Mouse (Mus musculus) ovary, adult 18-20 months (tissue): Measurements from ENCODE around the gene Tnik.
A peak's percentile ranks its signal among the peaks of the same experiment; 100 is the strongest.

Source experiments
- DNase-seq: peaks from one replicate; pipeline ENCODE4 v3.0.0; 2022; ENCODE audit warnings: low spot score, mixed read lengths

The Tnik gene

DNA sequence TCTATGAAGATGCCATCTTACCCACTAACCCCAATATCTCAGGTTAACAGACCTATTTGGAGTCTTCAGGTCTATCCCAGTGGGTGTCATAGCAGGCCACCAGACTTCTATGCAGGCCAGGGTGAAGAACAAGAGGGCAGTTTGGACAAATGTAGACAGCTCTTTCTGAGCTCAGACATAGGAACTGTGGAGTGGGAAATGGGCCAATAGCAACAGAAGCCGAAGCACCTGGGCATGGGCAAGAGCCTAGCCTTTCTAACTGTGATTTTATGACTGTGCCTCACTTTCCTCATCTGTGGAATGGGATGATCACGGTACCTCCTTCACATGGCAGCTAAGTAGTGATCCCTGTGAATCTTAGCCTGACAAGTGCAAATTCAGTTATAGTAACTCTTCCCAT, 214.4 kb downstream of the Tnik start:
- DNase-seq = no peak

DNA sequence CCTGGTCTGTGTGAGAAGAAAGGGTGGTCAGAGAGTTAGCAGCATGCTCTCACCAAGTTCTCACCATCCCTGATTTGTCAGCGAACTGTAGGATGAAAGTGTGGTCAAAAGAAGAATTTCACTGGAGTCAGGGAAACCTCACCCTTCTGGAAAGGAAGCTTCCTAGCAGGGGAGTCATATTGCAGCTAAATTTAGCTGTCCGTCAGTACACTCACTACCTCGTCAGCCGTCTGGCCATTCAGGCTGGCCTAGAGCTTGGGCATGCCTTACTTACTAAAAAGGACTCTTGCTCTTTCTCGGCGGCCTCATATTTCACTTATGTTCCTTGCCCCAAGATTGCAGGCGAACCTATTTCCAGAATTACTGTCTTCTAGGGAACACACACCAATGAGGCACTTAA, 222.7 kb downstream of the Tnik start:
- no peak for DNase-seq

DNA sequence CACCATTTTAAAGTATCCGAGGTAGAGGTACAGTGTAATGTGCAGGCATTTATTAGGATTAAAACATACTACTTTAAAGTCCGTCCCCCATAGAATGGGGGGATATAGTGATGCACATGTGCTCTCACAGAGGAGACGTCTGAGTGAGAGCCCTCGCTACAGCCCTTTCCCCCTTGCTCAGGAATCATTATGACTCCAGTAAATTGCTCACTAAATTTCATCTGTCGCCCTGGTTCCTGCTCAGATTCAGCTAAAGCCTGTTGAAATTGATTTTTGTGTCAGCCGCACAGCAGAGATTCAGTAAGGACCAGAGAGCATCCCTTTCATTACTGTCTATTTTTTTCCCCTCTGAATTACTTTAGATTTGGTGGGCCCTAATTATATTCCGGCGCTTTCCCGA, 224.4 kb downstream of the Tnik start:
- DNase-seq = no peak

DNA sequence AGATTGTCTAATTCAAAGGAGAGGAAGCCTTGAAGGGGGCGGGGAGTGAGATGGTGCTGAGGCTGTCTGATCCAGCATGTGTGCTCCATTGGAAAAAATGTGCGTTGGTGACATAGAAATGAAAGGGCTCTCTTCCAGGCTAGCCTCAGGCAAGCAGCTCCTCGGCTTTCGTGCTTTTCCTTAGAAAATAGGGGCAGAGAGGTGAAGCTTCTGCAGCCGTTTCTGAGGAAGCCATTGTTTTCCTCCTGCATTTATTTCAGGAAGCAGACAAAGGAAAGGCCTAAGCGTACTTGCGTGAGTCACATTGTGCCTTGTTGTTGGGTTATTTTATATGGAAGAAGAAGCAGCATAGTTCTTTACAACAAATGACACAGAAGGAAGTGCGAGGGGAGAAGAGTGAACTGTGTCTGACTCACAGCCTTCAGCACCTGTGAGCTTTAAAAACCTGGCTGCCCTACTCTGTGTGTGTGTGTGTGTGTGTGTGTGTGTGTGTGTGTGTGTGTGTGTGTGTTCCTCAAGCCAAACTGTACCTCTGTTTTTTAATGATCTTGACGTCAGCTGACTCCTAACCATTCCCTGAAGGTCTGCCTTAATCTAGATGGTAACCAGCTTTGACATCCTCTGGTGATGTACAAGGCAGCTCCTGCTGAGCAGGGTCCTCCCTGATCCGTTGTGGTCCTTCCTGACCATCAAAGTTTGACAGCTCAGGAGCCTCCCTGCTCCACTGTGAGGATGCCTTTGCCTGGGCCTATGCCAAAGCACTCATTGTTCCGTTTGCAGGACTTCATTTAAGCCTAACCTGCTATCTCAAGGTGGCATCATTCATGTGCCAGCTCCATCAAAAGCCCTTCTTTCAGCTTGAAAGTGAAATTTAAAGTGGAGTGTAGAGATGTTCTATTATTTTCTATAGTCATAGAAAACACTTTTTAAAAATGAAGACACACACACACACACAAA, 228.3 kb downstream of the Tnik start:
- no peak for DNase-seq

DNA sequence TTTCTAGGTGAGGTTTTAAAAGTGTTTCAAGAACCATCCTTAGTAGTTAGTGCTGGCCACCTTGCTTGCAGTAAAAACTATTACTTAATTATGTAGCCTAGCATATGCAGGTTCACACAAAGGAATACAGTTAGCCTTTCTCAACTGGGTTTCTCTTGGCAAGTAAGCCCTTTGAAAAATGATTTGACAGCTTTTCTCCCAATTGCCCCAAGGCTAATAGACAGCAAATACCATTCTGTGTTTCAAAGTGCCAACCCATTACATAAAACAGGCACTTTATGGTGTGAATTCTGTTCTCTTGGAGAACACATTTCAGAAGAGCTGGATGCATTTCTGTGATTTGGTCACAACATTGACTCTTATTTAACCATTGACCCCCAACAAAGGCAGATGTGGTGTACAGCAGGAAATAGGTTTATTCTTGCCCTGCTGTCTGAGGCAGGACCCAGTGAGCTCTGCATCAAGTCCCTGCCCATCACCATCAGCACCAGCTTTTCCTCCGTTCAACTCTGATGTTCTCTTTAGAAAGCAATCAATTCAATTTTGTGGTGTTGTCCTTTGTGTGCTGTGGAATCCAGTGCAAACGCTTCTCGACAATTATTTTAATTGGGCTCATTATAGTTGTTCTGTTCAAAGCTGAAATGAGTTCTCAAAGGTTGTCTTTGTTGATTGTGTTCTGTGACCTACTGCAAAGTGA, 233.9 kb downstream of the Tnik start:
- DNase-seq = no peak

DNA sequence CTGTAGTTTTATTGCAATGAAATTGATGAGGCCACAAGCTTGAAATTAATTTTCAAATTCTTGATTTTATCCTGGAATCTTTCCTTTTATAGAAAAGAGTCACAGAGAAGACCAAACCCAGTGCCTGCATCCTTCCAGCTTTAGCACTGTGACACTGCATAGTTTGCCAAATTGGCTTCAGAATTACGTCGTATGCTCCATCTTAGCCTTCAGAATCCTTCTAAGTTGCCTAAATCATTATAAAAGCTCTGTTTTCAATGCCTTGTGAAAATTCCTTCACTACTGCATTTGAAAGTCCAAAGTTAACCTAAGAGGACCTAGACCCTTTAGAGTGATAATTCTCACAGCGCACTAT, 234.5 kb downstream of the Tnik start:
- DNase-seq = no peak

DNA sequence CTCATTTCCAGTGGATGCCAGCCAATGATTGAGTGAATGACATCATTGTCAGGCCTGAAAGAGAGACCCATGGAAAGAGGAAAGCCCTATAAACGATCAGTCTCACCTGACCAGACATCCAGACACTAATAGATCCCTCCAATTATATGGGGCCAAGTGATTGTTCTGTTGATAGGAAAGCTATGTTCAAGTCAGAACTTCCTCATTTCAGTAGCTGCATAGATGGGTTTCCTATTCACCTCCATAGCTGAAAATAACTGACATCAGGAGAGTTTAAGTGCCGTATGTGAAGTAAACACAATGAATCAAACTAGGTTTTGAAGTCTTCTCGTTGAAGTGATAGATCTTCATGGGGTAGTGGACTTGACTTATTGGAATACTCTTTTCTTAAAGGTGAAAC, 239.7 kb downstream of the Tnik start:
- DNase-seq = no peak

DNA sequence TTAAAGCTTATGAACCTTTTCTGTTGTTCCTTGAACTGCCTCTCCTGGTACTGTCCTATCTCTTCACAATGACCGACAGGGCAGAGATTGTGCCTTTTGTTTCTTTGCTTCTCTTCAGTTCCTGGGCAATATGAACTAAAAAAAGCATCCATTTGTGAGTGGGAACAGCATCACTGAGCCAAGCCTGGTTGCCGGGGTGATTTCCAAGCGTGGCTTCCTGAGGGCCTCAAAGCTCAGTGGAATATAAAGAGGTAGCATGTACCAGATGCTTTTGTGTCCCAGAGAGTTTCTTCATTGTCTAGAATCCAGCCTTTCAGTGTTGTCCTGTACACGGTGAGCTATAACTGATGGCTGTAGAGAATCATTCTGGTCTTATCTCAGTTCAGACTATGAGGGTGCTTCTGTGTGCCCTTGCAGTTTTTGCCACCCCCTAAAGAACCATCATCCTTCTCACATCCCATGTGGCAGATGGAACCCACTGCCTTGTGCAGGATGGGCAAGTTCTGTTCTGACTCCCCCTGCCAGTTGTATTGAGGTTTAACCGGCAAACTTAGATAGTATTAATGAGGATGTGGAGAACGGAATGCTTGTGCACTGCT, 246.4 kb downstream of the Tnik start:
- DNase-seq = no peak

DNA sequence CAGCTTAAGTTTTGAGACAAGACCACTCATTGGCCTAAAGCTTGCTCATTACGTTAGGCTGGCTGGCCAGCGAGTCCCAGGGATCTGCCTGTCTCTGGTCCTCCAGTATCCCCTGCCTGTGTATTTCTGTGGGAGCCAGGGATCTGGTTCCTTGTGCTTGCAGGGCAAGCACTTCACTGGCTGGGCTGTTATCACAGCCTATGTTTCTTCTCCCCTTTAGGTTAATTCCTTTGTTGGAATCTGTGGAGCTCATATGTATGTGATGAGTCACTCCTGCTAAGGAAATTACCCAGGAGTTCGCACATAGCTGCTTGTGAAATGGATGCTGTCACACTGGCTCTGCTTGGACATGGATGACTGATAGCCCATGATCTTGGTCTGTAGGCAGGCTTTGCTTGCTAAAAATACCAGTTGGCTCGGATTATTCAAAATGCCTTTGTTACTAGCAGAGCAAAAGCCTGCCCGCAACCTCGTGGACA, 260.0 kb downstream of the Tnik start:
- DNase-seq = peak; percentile 6

DNA sequence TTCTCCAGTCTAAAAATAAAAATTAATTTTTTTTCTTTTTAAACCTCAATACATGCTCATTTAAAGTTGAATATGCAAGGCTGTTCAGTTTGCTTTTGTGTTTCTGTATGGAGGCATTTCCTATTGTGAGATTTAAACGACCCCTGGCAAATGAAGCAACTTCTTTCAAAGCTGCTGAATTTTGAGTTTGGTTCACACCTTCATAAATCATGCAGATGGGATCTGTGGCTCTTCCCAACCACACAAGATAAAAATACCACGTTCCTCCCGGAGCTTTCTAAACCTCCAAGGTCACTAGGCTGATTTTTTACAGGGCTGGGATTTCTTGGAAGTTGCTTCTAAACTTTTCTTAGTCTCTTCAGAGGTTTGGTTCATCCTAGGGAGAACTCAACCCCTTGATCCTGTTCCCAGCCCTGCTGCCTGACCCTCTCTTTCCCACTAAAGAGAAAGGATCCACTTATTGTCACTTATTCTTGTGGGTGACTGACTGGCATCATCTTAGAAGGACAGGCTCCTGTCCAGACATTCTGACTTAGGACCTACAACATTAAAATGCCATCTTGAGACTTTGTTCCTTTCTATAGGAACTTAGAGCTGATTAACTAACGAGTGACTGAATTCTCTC, 260.6 kb downstream of the Tnik start:
- DNase-seq = no peak

DNA sequence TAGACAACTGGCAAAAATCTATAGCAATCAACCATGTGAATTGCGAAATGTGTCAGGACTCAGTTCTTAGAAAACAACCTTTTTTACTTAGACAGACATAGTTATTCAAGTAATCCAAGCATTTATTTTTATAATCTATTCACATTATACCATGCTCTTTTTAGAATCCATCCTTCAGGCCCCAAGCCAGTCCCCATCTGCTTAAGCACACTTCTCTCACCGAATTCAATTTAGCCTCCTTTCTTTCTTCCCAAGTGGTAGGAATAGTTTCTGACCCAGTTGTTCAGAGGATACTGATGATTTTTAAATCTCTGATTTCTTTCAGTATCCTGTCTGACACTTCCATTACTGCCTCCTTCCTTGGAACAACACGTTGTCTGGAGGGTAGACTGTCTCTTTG, 261.5 kb downstream of the Tnik start:
- DNase-seq = no peak

DNA sequence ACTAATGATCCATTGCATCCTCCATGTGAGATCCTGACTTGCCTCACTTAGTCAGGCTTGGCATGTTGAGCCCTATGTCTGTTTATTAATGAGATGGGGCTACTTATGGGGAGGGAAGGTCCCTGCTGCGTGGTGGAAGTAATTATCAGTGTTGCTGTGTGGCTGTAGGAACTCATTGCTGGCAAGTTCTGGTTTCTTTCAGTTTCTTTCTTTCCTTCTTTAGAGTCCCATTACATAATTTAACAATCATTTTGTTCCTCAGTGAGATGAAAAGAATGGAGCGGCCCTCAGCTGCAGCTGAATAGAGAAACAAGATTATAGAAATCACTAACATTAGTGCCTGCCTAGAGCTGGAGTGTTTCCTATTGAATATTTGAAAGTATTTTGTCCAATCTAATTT, 263.7 kb downstream of the Tnik start:
- no peak for DNase-seq

DNA sequence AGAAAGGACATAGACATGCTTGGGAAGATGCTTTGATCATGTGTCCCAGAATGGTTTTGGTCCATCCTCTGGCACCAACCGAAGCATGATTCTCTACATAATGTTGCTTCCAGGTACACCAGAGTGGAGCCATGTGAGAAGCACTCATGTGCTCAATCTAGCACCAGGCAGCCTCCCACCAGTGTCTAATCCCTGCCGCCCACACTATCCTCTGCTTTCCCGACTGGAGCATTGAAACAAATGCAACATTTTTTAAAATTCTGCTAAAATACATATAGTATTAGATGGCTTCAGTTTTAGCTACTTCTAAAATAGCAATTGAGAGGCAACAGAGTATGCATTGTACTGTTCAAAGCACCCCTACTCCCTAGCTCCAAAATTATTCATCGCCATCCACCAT, 264.2 kb downstream of the Tnik start:
- DNase-seq = no peak

DNA sequence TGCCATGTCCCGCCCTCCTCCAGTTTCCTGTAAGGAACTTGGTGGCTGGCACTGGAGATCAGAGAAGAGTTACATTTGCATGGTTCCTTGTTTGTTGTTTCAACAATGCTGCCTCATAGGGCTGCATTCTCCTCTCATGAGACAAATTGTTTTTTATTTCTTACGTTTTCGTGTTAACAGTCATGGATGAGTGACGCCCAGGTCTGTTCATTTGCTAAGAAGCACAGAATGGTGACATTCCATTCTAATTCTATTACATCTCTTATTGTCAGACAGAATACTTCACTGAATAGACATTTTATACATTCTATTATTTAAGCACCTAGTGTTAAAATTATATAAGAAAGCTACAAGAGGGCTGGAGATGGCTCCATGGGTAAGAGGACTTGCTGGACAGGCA, 266.5 kb downstream of the Tnik start:
- DNase-seq = no peak

DNA sequence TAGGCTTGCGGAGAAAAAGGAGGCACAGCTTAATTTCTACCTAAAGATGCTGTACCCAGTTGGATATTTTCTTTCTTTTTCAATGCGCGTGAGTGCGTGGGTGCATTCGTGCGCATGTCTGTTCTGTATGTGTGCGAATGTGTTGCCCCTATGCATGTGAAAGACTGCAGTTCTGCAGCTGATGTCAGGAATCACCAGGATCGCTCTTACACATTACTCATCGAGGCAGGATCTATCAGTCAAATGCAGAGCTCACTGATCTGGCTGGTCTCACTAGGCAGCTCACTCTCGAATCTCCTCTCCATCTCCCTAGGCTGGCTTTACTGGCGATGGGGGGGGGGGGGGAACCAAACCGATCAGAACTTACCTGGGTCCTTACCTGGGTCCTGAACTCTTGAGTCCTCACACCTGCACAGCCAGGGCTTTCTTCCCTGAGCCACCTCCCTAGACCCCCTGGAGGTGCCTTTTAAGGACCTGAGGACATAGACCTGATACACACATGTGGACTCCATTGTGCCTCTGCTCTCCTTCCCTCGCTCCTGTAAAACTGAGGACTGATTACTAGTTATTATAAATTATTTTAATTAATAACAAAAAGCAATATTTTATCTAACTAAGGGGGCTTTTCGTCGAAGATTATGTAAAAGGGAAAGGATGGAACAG, 268.4 kb downstream of the Tnik start:
- no peak for DNase-seq

DNA sequence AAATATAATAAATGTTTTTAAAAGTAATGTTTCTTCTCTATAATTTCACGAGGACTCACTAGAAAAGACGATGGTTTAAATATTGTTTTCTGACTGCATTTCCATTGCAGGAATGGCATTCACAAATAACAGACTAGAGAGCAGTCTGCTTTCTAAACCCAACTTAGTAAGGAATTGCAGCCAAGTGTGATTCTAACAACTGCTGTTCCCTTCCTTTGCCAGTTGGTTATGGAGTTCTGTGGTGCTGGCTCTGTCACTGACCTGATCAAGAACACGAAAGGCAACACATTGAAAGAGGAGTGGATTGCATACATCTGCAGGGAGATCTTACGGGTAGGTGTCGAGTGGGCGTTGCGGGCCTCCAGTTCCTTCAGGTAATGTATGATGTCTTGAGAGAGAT, 269.7 kb downstream of the Tnik start:
- DNase-seq = no peak

DNA sequence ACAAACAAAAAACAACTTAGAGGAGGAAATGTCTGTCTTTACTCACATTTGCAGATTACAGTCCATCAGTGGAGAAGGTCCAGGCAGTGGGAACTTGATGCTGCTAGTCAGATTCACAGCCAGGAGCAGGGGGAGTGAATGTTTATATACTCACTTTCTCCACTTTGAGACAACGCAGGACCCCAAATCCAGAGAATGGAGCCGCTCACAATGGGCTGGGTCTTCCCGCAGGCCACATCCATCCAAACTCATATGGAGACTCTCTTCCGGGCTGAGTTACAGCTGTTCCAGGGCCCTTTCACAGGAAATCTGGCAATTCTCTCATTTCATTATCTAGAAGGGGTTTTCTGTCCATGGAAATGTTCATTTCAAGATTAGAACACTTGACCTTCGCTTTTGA, 277.1 kb downstream of the Tnik start:
- DNase-seq = no peak

DNA sequence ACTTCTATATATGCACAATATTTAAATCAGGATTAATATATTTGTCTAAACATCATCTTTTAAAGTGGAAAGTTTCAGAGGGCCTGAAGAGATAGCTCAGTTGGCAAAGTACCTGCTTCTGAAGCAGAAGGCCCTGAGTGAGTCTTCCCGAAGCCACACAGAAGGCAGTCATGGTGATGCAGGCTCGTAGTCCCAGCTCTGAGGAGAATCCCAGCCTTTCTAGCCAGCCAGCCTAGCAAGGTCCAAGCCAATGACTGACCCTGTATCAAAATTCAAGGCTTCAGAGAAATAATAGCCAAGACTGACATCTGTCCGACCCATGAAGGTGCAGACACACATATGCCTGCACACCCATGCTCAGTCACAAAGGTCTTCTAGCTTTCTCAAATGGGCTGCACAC, 279.9 kb downstream of the Tnik start:
- no peak for DNase-seq

DNA sequence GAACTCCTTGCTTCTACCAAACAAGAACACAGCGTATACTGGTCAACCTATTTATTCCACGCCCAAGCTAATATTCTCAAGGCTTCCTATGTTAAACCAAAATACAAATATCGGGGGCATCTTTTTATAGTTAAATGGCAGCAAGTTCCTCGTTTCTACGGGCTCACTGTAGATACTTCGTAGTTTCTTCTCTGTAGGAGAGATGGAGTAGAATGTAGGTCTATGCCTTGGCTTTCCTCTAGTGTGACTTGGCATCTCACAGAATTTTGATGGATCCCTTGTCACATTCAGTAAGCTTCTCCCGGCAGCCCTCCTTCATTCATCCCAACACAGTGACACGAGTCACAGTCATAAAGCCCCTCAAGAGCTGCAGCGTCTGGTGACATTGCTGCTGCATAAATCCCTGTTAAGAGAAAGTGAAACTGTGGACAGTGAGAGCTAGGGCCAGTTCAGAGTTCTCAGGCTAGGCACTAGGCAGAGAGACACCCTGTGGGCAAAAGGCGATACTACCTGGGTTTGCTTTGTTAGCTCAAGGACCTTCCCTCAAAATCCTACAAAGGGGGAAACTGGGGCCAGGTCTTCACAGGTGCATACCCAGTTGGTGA, 280.5 kb downstream of the Tnik start:
- no peak for DNase-seq

DNA sequence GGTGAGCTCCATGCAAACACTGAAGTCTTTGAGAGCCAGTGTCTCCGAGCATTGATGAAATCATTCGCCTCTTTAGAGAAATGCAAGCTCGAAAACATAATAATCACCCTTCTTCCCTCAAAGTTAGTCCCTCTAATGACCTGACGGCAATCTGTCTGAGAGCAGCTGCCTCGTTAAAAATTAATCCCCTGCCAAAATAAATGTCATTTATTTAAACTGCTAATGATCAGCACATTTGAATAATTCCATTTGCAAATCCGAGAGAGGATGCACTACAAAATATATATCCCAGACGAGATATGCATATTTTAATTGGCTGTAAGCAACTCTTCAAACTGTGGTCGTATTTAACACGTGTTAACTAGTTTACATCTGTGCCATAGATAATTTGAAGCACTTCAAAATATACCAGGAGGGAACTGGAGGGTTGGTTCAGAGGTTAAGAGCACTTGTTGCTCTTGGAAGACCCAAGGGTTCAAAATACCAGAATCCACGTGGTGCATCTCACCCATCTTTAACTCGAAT, 281.4 kb downstream of the Tnik start:
- DNase-seq = no peak

DNA sequence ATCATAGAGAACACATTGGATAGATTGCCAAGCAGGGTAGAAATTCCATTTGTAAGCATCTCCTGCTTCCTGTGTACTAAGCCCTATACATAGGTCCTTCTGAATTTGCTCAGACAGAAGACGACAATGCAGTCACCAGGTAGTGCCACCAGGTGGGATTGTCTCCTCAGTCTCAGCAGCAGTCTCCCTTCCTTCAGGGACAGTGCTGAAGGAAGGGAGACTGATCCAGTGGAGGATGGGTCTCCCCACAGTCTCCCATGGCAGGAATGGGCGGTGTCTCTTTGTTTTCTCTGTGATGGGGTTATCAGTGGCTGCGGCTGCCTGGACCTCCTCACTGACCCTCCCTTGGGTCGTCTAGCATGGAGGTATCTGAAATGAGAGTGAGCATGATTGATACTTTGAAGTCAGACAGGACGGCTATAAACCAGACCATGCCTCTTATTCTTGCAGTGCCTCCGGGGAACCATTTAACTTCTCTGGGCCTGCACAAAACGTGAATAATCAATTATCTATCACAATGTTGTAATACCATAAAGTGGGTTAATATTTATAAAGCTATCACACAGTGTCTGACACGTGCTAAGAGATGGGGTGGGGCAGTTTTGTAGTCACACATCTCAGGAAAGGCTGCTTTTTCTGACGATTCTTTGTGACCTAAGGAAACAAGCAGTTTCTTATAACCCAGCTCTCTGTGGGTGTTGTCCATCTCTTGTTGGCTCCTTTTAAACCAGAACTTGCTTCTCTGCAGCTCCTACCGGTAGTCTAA, 285.1 kb downstream of the Tnik start:
- DNase-seq = no peak
